Mouse (Mus musculus) liver, embryonic 13.5 days (tissue): ENCODE measurements around the gene Trabd2b. TPM values are rescaled to one million over a fixed set of nuclear protein-coding genes. Genes with fewer than 3 reads are reported as not detected.

Experiments used
- ATAC-seq: fragments of 200-750 bp; cut with Nextera tagmentation; 2 replicates; pipeline ENCODE4 v1.8.0; 2017; ENCODE audit warnings: low read depth, mild to moderate bottlenecking, moderate number of reproducible peaks, moderate library complexity
- DNase-seq: peaks from one replicate; pipeline ENCODE4 v3.0.0; 2022
- H3K27ac ChIP-seq: fragments of 300-500 bp; sonication (generic); 2 replicates; pipeline ENCODE4 v1.5.1; 2015; ENCODE audit warnings: moderate library complexity, mild to moderate bottlenecking, inconsistent platforms
- H3K27me3 ChIP-seq: fragments of 300-500 bp; sonication (generic); 2 replicates; pipeline ENCODE4 v1.6.1; 2015; ENCODE audit warnings: mild to moderate bottlenecking, inconsistent platforms
- H3K36me3 ChIP-seq: fragments of 300-500 bp; sonication (generic); 2 replicates; pipeline ENCODE4 v1.6.1; 2015; ENCODE audit warnings: mild to moderate bottlenecking, inconsistent platforms
- H3K4me1 ChIP-seq: fragments of 300-500 bp; sonication (generic); replicated peaks from 2 replicates; pipeline ENCODE4 v1.6.1; 2015; ENCODE audit warnings: inconsistent platforms
- H3K4me2 ChIP-seq: fragments of 300-500 bp; sonication (generic); 2 replicates; pipeline ENCODE4 v1.6.1; 2015; ENCODE audit warnings: inconsistent platforms, mild to moderate bottlenecking, moderate library complexity
- H3K4me3 ChIP-seq: fragments of 300-500 bp; sonication (generic); replicated peaks from 2 replicates; pipeline ENCODE4 v1.5.1; 2015; ENCODE audit warnings: mild to moderate bottlenecking, inconsistent platforms
- H3K9ac ChIP-seq: fragments of 300-500 bp; sonication (generic); 2 replicates; pipeline ENCODE4 v1.6.1; 2015; ENCODE audit warnings: mild to moderate bottlenecking, inconsistent platforms
- H3K9me3 ChIP-seq: fragments of 300-500 bp; sonication (generic); replicated peaks from 2 replicates; pipeline ENCODE4 v1.6.1; 2016; ENCODE audit warnings: inconsistent platforms
- WGBS: fragments of 180-500 bp; shearing (Covaris S2); methylation state at CpG from one replicate; pipeline ENCODE4 v1.1.7; 2015; ENCODE audit not compliant: insufficient replicate concordance; 5-methylcytosine and 5-hydroxymethylcytosine counted together
- polyA plus RNA-seq: library from polyadenylated mRNA; unstranded; fragments of >200 nt; fragmentation: Nextera tagmentation; extraction: Ambion mirVana; gene quantifications from 2 replicates; pipeline ENCODE4 v1.2.1, GENCODE M21; 2015

Gene Trabd2b
- polyA plus RNA-seq, 1 experiment from 2014 or later, result 0.25 TPM

DNA sequence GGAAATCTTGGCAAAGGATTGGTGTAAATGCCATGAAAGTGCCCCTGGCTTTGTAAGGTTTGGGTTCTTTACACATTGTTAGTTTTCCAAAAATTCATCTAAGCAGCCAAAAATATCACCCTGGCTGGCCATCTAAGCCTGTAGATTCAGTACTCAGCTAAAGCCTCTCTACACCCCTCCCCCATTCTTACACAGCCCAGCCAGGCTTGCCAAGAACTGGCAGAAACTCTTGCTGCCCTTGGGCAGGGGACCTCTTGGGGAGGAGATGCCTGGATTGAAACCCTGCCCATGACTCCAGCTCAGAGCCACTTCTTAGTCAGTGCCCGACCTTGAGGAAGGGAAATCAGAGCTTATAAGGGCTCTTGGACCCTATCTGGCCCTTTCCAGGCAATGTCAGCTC, 207.6 kb downstream of the Trabd2b start:
- DNase-seq (no peak), ATAC-seq (no peak)
- WGBS, result 42% methylated on average over 1 of the region's 1 CpGs
- Histone ChIP-seq H3K27ac (no peak overlapping the region), H3K9ac (no peak overlapping the region), H3K36me3 (no peaks in the 10 kb centered on the region), H3K9me3 (no peaks in the 10 kb centered on the region), H3K4me1 (no peaks in the 10 kb centered on the region), H3K27me3 (no peaks in the 10 kb centered on the region), H3K4me2 (no peak overlapping the region), H3K4me3 (no peak overlapping the region)

DNA sequence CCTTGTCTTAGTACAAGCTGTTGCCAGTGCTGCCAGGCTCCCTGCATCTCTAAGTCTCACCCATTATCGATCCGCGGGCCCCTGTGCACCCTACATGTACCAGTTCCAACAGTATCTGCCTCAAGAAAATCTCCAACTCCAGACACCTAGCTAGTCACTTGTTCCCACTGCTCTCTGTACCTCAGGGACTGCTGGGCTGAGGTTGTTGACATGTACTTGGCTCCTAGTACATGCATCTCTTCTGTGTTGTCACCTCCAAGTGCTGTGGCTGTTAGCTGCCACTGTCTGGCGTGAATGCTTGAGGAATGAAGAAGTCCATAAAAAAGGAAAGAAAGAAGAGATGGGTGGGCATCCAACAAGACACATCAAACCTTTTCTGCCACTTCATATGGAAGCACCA, 209.2 kb downstream of the Trabd2b start:
- Histone ChIP-seq H3K36me3 (no peaks in the 10 kb centered on the region), H3K27me3 (no peaks in the 10 kb centered on the region), H3K9ac (no peak overlapping the region), H3K9me3 (no peaks in the 10 kb centered on the region), H3K4me2 (no peak overlapping the region), H3K27ac (no peak overlapping the region), H3K4me3 (no peak overlapping the region), H3K4me1 (no peaks in the 10 kb centered on the region)
- DNase-seq (no peak), ATAC-seq (no peak)
- WGBS, result 66% methylated on average over 4 of the region's 4 CpGs

DNA sequence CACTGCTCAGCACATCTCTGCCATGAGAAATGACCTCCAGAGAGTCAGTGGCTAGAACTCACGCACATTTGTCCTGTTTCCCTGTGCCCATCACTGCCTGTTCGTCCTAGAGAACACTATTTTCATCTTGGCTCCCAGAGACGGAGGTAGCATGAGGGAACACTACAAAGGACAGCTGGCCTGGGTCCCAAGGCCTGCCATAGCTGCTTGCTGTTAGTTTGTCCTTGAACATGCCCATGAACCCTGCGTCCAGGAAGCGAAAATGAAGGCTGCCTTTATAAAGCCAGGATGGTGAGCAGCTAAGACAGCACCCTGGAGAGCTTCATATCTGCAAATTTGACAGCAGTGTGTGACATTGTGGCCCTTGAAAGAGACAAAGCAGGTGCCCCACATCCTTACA, 216.4 kb downstream of the Trabd2b start:
- Histone ChIP-seq H3K4me1 (no peaks in the 10 kb centered on the region), H3K4me3 (no peak overlapping the region), H3K27me3 (no peaks in the 10 kb centered on the region), H3K9me3 (no peaks in the 10 kb centered on the region), H3K4me2 (no peak overlapping the region), H3K9ac (no peak overlapping the region), H3K36me3 (no peaks in the 10 kb centered on the region), H3K27ac (no peak overlapping the region)
- DNase-seq, result no peak
- ATAC-seq, result no peak
- 54% methylated on average over 5 of the region's 5 CpGs for WGBS

DNA sequence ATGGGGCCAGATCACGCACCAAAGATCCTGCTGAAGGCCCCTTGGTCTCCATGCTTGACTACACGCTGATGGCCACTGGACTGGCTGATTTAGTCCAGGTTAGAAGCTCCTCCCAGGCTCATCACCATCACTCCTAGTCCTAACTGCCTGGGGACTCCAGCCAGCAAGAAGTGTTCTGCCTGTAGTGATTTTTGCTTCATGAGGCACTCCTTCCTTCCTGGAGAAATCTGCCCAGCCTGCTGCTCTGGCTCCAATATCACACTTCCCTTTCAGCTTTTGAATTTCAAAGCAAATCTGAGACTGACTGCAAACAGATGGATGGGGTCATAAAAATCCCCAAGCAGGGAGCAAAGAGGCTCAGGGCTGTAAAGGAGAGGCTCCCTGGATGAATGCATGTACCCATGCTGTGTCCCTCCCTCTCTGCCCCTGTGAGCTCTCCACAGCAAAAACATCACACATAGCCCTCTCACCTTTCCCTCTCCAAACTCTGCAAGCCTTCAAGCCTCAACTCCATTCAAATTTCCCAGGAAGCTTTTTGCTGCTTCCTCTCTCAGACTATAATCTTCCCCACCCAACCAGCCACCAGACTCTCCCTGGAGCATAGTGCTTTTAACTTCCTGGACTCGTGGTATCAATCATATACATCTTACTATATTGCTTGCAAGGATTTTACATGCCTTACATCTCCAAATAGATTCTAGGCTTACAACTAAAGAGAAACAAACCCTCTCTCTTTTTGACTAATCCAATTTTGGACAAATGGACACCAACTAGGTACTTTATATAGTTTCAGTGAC, 217.8 kb downstream of the Trabd2b start:
- no peak for ATAC-seq

DNA sequence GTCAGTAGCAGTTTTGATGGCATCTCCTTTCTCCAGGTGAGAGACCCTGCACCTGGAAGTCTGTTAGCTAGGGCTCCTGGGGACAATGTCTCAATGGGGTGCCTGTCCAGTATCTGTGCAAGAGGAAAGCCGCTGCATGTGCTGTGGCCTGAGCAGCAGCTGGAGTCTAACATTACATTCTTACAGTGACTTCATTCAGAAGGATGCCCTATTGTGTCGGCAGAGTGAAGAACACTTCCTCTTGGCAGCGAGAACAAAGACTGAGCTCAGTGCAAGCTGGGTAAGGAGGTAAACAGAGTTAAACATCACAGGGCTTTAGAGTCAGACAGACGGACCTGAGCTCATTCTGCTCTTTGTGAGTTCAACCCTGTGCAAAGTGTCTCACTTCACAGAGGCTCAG, 218.8 kb downstream of the Trabd2b start:
- Histone ChIP-seq H3K9me3 (no peaks in the 10 kb centered on the region), H3K4me1 (no peaks in the 10 kb centered on the region), H3K36me3 (no peaks in the 10 kb centered on the region), H3K4me3 (no peak overlapping the region), H3K27me3 (no peaks in the 10 kb centered on the region), H3K9ac (no peak overlapping the region), H3K4me2 (no peak overlapping the region), H3K27ac (no peak overlapping the region)
- WGBS, result 18% methylated on average over 4 of the region's 4 CpGs
- DNase-seq (no peak), ATAC-seq (no peak)

More for the DNA sequence above, 217.8 kb downstream of the Trabd2b start:
- H3K9ac ChIP-seq, result no peak overlapping the region
- H3K27ac ChIP-seq, result no peak overlapping the region
- 25% methylated on average over 3 of the region's 3 CpGs for WGBS
- no peak overlapping the region for H3K4me2 ChIP-seq
- no peak for DNase-seq
- H3K4me1 ChIP-seq, result no peaks in the 10 kb centered on the region
- no peaks in the 10 kb centered on the region for H3K36me3 ChIP-seq
- H3K27me3 ChIP-seq, result no peaks in the 10 kb centered on the region
- no peaks in the 10 kb centered on the region for H3K9me3 ChIP-seq
- H3K4me3 ChIP-seq, result no peak overlapping the region

DNA sequence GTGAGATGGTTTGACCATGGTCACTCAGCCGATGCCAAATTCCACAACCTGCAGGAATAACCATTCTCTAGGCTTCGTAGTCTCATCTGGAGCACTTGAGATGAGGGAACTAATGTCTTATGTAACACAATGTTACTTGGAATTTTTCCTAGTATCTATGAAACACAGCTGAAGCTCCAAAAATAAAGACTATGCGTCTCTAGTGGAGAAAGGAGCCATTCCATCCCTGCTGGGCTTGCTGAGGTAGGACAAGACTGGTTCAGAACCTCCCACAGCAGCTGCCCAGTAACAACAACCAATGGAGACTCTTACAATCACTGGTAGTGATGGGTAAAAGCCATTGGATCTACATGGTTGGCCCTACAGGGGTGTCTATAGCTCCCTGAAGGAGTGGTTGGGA, 219.4 kb downstream of the Trabd2b start:
- Histone ChIP-seq H3K36me3 (no peaks in the 10 kb centered on the region), H3K4me1 (no peaks in the 10 kb centered on the region), H3K4me3 (no peak overlapping the region), H3K27ac (no peak overlapping the region), H3K27me3 (no peaks in the 10 kb centered on the region), H3K9ac (no peak overlapping the region), H3K4me2 (no peak overlapping the region), H3K9me3 (no peaks in the 10 kb centered on the region)
- no peak for ATAC-seq
- 64% methylated on average over 3 of the region's 3 CpGs for WGBS
- DNase-seq, result no peak

DNA sequence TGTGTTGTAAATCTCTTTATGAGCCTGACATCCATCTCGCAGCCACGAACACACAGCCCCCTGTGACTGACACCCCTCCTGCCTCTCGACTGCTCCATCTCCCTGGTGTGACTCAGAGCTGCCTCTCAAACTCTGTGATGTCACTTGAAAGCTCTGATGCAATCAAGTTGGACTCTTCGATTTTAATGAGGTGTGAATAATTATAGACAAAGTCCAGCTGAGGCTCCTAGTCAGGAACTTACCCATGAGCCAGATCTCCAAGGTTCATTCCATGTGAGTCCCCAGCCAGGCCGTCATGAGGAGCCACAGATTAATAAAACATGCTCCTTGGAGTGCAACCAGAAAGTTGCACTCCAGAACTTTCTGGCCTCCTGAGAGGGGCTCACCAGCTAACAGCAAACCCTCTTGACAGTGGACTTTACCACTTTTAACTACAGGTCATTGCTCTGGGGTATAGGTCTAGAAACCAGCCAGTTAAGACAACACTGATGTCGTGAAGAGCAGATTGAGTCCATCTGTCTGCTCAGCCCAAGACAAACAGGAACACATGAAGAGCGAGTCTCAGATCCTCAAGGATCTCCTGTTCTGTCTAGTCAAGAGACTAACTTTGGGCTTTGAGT, 221.3 kb downstream of the Trabd2b start:
- Histone ChIP-seq H3K27ac (no peak overlapping the region), H3K36me3 (no peaks in the 10 kb centered on the region), H3K27me3 (no peaks in the 10 kb centered on the region), H3K9me3 (no peaks in the 10 kb centered on the region), H3K4me2 (no peak overlapping the region), H3K9ac (no peak overlapping the region), H3K4me3 (no peak overlapping the region), H3K4me1 (no peaks in the 10 kb centered on the region)
- ATAC-seq, result no peak
- WGBS, result 54% methylated on average over 7 of the region's 7 CpGs
- DNase-seq, result no peak

DNA sequence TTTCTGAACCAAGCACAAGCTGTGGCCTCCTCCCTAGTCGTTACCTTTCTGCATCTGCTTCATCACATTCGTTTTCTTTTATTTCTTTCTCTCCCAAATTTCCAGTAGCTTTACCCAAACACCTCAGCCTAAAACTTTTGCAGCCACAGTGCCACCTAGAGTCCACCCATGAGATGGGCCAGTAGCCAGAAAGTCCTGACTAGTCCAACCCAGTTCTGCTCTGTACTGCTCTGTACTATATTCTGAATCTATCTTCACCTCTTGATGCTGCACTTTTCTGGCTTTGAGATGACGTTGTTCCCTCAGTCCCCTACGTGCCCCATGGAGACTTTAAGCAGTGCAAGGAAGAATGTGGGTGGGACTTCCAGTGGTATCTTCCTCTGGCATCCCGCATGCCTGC, 229.4 kb downstream of the Trabd2b start:
- H3K9ac ChIP-seq, result no peak overlapping the region
- no peak for DNase-seq
- H3K4me2 ChIP-seq, result no peak overlapping the region
- no peaks in the 10 kb centered on the region for H3K9me3 ChIP-seq
- H3K27me3 ChIP-seq, result no peaks in the 10 kb centered on the region
- no peaks in the 10 kb centered on the region for H3K36me3 ChIP-seq
- H3K4me1 ChIP-seq, result no peaks in the 10 kb centered on the region
- WGBS, result 19% methylated on average over 5 of the region's 5 CpGs
- H3K4me3 ChIP-seq, result no peak overlapping the region
- H3K27ac ChIP-seq, result no peak overlapping the region
- ATAC-seq, result no peak

DNA sequence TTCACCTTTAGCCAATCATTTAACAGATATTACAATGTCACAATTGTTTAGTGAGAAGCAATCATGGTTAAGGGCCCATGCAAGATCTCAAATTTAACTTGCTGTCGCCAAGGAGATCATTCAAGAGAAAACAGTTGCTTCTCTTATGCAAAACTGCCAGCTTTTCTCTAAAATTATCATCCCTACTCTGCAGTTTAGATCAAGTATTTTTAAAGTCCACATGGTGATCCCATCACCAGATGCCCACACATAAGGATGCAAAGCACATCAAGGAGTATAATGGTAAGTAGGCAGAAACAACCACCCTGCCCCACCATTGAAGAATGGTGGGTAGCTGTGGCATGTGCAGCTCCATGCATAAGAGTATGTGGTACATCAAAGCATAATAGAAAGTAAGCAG, 229.8 kb downstream of the Trabd2b start:
- no peak overlapping the region for H3K27ac ChIP-seq
- ATAC-seq, result no peak
- no peak overlapping the region for H3K4me3 ChIP-seq
- no peak overlapping the region for H3K9ac ChIP-seq
- H3K4me1 ChIP-seq, result no peaks in the 10 kb centered on the region
- H3K4me2 ChIP-seq, result no peak overlapping the region
- no peak for DNase-seq
- no peaks in the 10 kb centered on the region for H3K27me3 ChIP-seq
- 68% methylated on average over 1 of the region's 1 CpGs for WGBS
- no peaks in the 10 kb centered on the region for H3K36me3 ChIP-seq
- H3K9me3 ChIP-seq, result no peaks in the 10 kb centered on the region

DNA sequence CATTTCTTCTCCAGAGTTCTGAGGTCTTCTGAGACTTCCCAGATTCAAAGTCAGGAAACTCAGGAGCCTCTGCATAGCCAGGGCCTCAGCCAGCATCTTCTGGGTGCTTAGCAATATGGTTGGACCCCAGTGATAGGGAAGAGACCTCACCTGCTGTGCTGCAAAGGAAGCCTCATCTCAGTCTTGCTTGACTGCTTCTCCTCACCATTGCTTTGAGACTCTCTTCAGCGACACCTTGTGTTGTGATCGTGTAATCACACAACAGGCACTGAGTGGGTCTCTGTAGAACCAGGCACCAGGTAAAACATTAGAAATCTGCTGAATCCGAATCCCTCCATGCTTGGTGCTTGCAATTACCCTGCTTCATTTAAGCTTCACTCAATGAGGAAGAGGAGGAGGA, 230.6 kb downstream of the Trabd2b start:
- no peaks in the 10 kb centered on the region for H3K27me3 ChIP-seq
- H3K4me1 ChIP-seq, result no peaks in the 10 kb centered on the region
- DNase-seq, result no peak
- no peak overlapping the region for H3K27ac ChIP-seq
- H3K4me2 ChIP-seq, result no peak overlapping the region
- WGBS, result 8% methylated on average over 3 of the region's 3 CpGs
- H3K4me3 ChIP-seq, result no peak overlapping the region
- H3K9me3 ChIP-seq, result no peaks in the 10 kb centered on the region
- ATAC-seq, result no peak
- no peaks in the 10 kb centered on the region for H3K36me3 ChIP-seq
- H3K9ac ChIP-seq, result no peak overlapping the region

DNA sequence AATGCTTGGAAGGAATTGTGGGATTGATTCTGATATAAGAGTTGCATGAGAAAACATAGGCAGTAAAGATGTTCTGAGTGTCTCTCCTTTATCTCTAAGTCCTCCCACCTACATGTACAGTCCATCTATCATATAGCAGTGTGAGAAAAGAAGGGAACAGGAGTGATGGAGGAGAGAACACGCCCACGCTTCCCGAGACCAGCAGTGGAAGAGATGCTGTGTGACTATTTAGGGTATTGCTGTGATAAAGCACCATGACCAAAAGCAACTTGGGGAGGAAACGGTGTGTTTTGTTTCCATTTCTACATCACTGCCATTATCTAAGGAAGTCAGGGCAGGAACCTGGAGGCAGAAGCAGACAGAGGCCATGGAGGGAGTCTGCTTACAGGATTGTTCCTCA, 235.9 kb downstream of the Trabd2b start:
- DNase-seq (no peak), ATAC-seq (no peak)
- Histone ChIP-seq H3K4me2 (no peak overlapping the region), H3K27ac (no peak overlapping the region), H3K4me1 (no peaks in the 10 kb centered on the region), H3K4me3 (no peak overlapping the region), H3K9ac (no peak overlapping the region), H3K27me3 (no peaks in the 10 kb centered on the region), H3K36me3 (no peaks in the 10 kb centered on the region), H3K9me3 (no peaks in the 10 kb centered on the region)
- WGBS, result 44% methylated on average over 4 of the region's 4 CpGs

DNA sequence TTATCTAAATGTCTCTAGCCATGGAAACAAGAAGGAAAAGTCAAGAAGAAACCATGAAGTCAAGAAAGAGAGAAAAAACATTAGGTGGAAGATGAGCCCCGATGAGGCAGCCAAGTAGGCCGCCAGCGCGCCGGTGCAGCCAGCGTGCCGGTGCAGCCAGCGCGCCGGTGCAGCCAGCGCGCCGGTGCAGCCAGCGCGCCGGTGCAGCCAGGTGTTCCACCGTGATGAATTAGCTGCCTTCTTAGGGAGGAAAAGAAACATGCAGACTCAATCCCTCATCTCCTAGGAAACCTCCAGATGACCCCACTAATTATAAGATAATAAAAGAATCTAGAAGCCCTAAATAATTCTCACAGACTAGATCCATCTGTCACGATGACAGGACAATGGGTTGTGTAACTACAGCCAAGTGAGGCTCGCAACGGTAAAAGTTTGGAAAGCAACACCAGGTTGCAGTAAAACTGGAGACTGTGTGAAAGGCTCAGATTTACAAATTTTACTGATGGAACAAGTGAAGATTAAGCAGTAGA, 237.2 kb downstream of the Trabd2b start:
- H3K27me3 ChIP-seq, result peaks cover 2% of the 10 kb centered on the region; the same call in 1 of the 2 replicates
- H3K4me1 ChIP-seq, result peaks cover 3% of the 10 kb centered on the region; the same call in 1 of the 2 replicates
- DNase-seq (no peak), ATAC-seq (no peak)
- H3K27ac ChIP-seq, result no peak overlapping the region
- H3K36me3 ChIP-seq, result no peaks in the 10 kb centered on the region
- WGBS, result 82% methylated on average over 20 of the region's 20 CpGs
- no peak overlapping the region for H3K9ac ChIP-seq
- H3K9me3 ChIP-seq, result no peaks in the 10 kb centered on the region
- H3K4me2 ChIP-seq, result no peak overlapping the region
- H3K4me3 ChIP-seq, result no peak overlapping the region
